Comparison of ENCODE assay signal across 8 mouse cellular contexts in genomic region chr9:107555031-107555457, GRCm38 (mm10). TPM values are rescaled to one million over a fixed set of nuclear protein-coding genes. Genes with fewer than 3 reads are reported as not detected.
DNase-seq lines count a peak whose midpoint lies in the region; ATAC-seq lines count a peak whose summit lies in the region.

No protein-coding gene starts in this region.

- ATAC-seq in forebrain, embryonic 11.5 days (replicated peaks; ENCODE audit: low FRiP score), result peak; percentile 19
- ATAC-seq in megakaryocyte-erythroid progenitor cell, adult 5-6 weeks (replicated peaks; ENCODE audit: low FRiP score, low TSS enrichment, poor library complexity, severe bottlenecking), result peak; percentile 3; the same call in 1 of the 2 replicates

- H3K4me2 ChIP-seq in forebrain, embryonic 11.5 days (ENCODE audit: low read depth, low read length, severe bottlenecking), result peak overlapping the region; percentile 78

- no peaks in the 10 kb centered on the region for H3K9me3 ChIP-seq in forebrain, embryonic 11.5 days (ENCODE audit: control insufficient read depth, low read length)
- H3K9me3 ChIP-seq in limb, embryonic 10.5 days (replicated peaks), result no peaks in the 10 kb centered on the region

- peaks cover 13% of the 10 kb centered on the region; the same call in 1 of the 2 replicates for H3K36me3 ChIP-seq in forebrain, embryonic 11.5 days (ENCODE audit: control insufficient read depth, insufficient read depth, low read length)
- H3K36me3 ChIP-seq in limb, embryonic 10.5 days, result peaks cover 37% of the 10 kb centered on the region

- H3K4me1 ChIP-seq in forebrain, embryonic 11.5 days (replicated peaks; ENCODE audit: control insufficient read depth, insufficient read depth, low read length), result peaks cover 29% of the 10 kb centered on the region
- H3K4me1 ChIP-seq in limb, embryonic 10.5 days, result peaks cover 65% of the 10 kb centered on the region

- H3K27me3 ChIP-seq in forebrain, embryonic 11.5 days (ENCODE audit: control insufficient read depth, insufficient read depth, low read length), result peaks cover 12% of the 10 kb centered on the region
- H3K27me3 ChIP-seq in limb, embryonic 10.5 days (ENCODE audit: low read depth, poor library complexity, severe bottlenecking), result peaks cover 9% of the 10 kb centered on the region

- under 1% methylated on average over 21 of the region's 23 CpGs for WGBS in forebrain, embryonic 11.5 days
- WGBS in limb, embryonic 10.5 days, result under 1% methylated on average over 23 of the region's 23 CpGs

- H3K27ac ChIP-seq in forebrain, embryonic 11.5 days (ENCODE audit: low read depth, low read length), result peak overlapping the region; percentile 78
- H3K27ac ChIP-seq in limb, embryonic 10.5 days, result peak overlapping the region; percentile 93

- peak overlapping the region; percentile 86 for H3K9ac ChIP-seq in forebrain, embryonic 11.5 days (ENCODE audit: low read length)

- peak overlapping the region; percentile 67 for H3K4me3 ChIP-seq in forebrain, embryonic 11.5 days (ENCODE audit: low read depth, low read length)
- H3K4me3 ChIP-seq in limb, embryonic 10.5 days, result peak overlapping the region; percentile 83

- peak; percentile 79 for DNase-seq in 3T3-L1 (ENCODE audit: low read depth, low spot score)
- DNase-seq in R1 (ENCODE audit: low read depth, low spot score), result peak; percentile 77
- DNase-seq in forebrain, embryonic 11.5 days (ENCODE audit: low spot score), result no peak
- DNase-seq in heart, postnatal 25 days (ENCODE audit: low spot score), result peak; percentile 77
- DNase-seq in limb, embryonic 10.5 days (ENCODE audit: low spot score), result no peak
- no peak for DNase-seq in T-cell, adult 2 months (ENCODE audit: low spot score)
- DNase-seq in urinary bladder, adult 2 months (ENCODE audit: low spot score), result no peak

- intact Hi-C loops in heart, postnatal 25 days (cut with DNase I), result no loop called here

RNA-seq across cellular contexts. Expression of gene Rassf1, which starts 3.7 kb away (rescaled TPM):
- polyA plus RNA-seq in forebrain, embryonic 11.5 days (2014; fragmentation: Nextera tagmentation; extraction: Ambion mirVana), result 48.2 and 51.8 TPM in 2 replicates
- 10 to 100 TPM; 12.1 to 16.7 TPM for total RNA-seq in heart, postnatal 25 days (2021)
- polyA plus RNA-seq in limb, embryonic 10.5 days (2016; fragmentation: Nextera tagmentation; extraction: Ambion mirVana), result 55.3 and 57.4 TPM in 2 replicates
- 24.6 and 29.3 TPM in 2 replicates for total RNA-seq in megakaryocyte-erythroid progenitor cell, adult 5-6 weeks (2014; fragmentation: Nextera tagmentation)
- total RNA-seq in megakaryocyte-erythroid progenitor cell, adult 5-6 weeks (2017), result 32.8 and 40.3 TPM in 2 replicates
- 41.5 and 58.9 TPM in 2 replicates for polyA plus RNA-seq in urinary bladder, adult 2 months (2012; rRNA removed)

RNA-seq across cellular contexts. Expression of gene Zmynd10, which starts 7.9 kb away (rescaled TPM):
- 1.1 and 2.3 TPM in 2 replicates for polyA plus RNA-seq in forebrain, embryonic 11.5 days (2014; fragmentation: Nextera tagmentation; extraction: Ambion mirVana)
- not detected for total RNA-seq in heart, postnatal 25 days (2021)
- 0.25 and 0.33 TPM in 2 replicates for polyA plus RNA-seq in limb, embryonic 10.5 days (2016; fragmentation: Nextera tagmentation; extraction: Ambion mirVana)
- not detected in 2 replicates for total RNA-seq in megakaryocyte-erythroid progenitor cell, adult 5-6 weeks (2014; fragmentation: Nextera tagmentation)
- not detected in 2 replicates for total RNA-seq in megakaryocyte-erythroid progenitor cell, adult 5-6 weeks (2017)
- polyA plus RNA-seq in urinary bladder, adult 2 months (2012; rRNA removed), result 0.56 and 0.78 TPM in 2 replicates

RNA-seq across cellular contexts. Expression of gene Tusc2, which starts 8.0 kb away (rescaled TPM):
- 81.9 and 93.0 TPM in 2 replicates for polyA plus RNA-seq in forebrain, embryonic 11.5 days (2014; fragmentation: Nextera tagmentation; extraction: Ambion mirVana)
- 10 to 100 TPM; 28.6 to 30.4 TPM for total RNA-seq in heart, postnatal 25 days (2021)
- 60.4 and 62.5 TPM in 2 replicates for polyA plus RNA-seq in limb, embryonic 10.5 days (2016; fragmentation: Nextera tagmentation; extraction: Ambion mirVana)
- total RNA-seq in megakaryocyte-erythroid progenitor cell, adult 5-6 weeks (2014; fragmentation: Nextera tagmentation), result 27.2 and 33.6 TPM in 2 replicates
- 15.6 and 26.1 TPM in 2 replicates for total RNA-seq in megakaryocyte-erythroid progenitor cell, adult 5-6 weeks (2017)
- 43.9 and 50.6 TPM in 2 replicates for polyA plus RNA-seq in urinary bladder, adult 2 months (2012; rRNA removed)

RNA-seq across cellular contexts. Expression of gene Hyal2, which starts 12.7 kb away (rescaled TPM):
- 129 and 139 TPM in 2 replicates for polyA plus RNA-seq in forebrain, embryonic 11.5 days (2014; fragmentation: Nextera tagmentation; extraction: Ambion mirVana)
- 10 to 100 TPM; 35.4 to 36.2 TPM for total RNA-seq in heart, postnatal 25 days (2021)
- 160 and 168 TPM in 2 replicates for polyA plus RNA-seq in limb, embryonic 10.5 days (2016; fragmentation: Nextera tagmentation; extraction: Ambion mirVana)
- total RNA-seq in megakaryocyte-erythroid progenitor cell, adult 5-6 weeks (2014; fragmentation: Nextera tagmentation), result 7.6 and 23.6 TPM in 2 replicates
- total RNA-seq in megakaryocyte-erythroid progenitor cell, adult 5-6 weeks (2017), result 5.4 and 8.3 TPM in 2 replicates
- polyA plus RNA-seq in urinary bladder, adult 2 months (2012; rRNA removed), result 24.0 and 35.6 TPM in 2 replicates

RNA-seq across cellular contexts. Expression of gene Nprl2, which starts 13.0 kb away (rescaled TPM):
- 40.7 and 43.7 TPM in 2 replicates for polyA plus RNA-seq in forebrain, embryonic 11.5 days (2014; fragmentation: Nextera tagmentation; extraction: Ambion mirVana)
- total RNA-seq in heart, postnatal 25 days (2021), result 10 to 100 TPM; 17.3 to 18.9 TPM
- polyA plus RNA-seq in limb, embryonic 10.5 days (2016; fragmentation: Nextera tagmentation; extraction: Ambion mirVana), result 34.0 and 37.3 TPM in 2 replicates
- total RNA-seq in megakaryocyte-erythroid progenitor cell, adult 5-6 weeks (2014; fragmentation: Nextera tagmentation), result 14.8 and 19.1 TPM in 2 replicates
- total RNA-seq in megakaryocyte-erythroid progenitor cell, adult 5-6 weeks (2017), result 7.5 and 8.7 TPM in 2 replicates
- 26.6 and 35.2 TPM in 2 replicates for polyA plus RNA-seq in urinary bladder, adult 2 months (2012; rRNA removed)

Comparison
In these comparisons a context has a peak if more than half of its experiments do, and no peak if none do; other contexts are left out.
1. DNase-seq: peak in 3T3-L1 (single experiment), R1 (single experiment) and heart, postnatal 25 days (single experiment); none in forebrain, embryonic 11.5 days (single experiment), limb, embryonic 10.5 days (single experiment), T-cell, adult 2 months (single experiment) and urinary bladder, adult 2 months (single experiment).